Mouse (Mus musculus) embryonic fibroblast, embryonic 13.5 days (primary cell): ENCODE measurements around the gene Sin3a.

ENCODE experiments used
- CTCF ChIP-seq: IDR thresholded peaks from 2 replicates; pipeline ENCODE4 v1.5.1; 2011; ENCODE audit warnings: mild to moderate bottlenecking, control low read depth, low read length, moderate library complexity, borderline replicate concordance; ENCODE audit not compliant: insufficient read depth
- POLR2A ChIP-seq: IDR thresholded peaks from 2 replicates; pipeline ENCODE4 v1.6.1; 2011; ENCODE audit warnings: low read depth, mild to moderate bottlenecking, control low read depth, low read length, moderate library complexity

DNA sequence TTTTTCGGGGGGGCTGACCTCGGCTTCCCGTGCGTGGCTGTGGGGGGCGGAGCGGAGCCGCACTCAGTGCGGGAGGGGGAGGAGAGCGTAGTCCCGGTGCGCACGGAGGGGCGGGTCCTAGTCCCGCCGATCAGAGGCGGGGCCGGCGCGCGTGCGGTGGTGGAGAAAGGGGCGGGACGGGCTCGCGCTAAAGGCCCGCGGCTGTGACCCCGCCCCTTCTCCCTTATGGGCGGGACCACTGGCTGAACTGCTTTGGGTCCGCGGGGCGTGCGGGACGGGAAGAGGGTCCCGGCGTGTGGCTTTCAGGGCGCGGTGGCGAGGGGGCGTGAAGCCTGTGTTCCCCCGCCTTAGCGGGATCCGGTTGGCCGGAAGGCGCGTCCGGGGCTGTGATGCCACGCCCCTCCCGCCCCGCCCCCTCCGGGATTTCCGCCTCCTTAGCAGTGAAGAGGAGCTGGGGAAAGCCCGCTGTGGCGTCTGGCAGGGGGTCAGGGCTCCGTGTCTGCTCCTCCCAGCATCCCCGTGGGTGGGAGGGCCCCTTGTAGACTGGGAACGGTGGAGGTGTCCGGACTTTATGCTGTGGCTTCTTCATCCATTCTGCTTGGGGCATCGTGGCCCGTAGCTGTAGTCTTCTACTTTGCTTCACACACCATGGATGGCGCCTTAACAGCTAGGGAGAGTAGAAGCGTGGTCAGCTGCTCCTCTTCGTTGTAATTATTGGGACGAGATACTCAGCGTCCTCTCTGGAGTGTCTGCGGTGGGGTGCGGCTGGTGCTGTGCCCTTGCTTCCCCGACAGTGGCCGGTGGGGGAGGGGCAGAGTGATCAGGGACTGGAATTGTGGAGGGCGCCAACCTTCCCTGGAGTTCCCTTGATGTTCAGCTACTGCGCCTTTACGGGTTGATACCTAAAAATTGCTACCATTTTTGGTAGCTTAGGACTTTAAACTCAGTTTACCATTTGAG is 5.1 kb downstream of the Sin3a start:
- TF ChIP-seq POLR2A (peak; percentile 57), CTCF (no peak)
